Mouse (Mus musculus): ENCODE data around the gene Hsd11b2.

The Hsd11b2 gene

GRCm38 (mm10) chr8:105484030-105484368 lies 34.6 kb upstream of the Hsd11b2 start:
- DNase-seq (ENCODE audit: low read depth, low spot score): no peak

- DNase-seq (ENCODE audit: low read depth, low spot score): no peak
Observed at GRCm38 (mm10) chr8:105484392-105484791, 34.2 kb upstream of the Hsd11b2 start.

GRCm38 (mm10) chr8:105488082-105488481 lies 30.5 kb upstream of the Hsd11b2 start:
- DNase-seq (ENCODE audit: low read depth, low spot score): no peak

- DNase-seq (ENCODE audit: low read depth, low spot score): no peak
Observed at GRCm38 (mm10) chr8:105489281-105489680, 29.3 kb upstream of the Hsd11b2 start.

GRCm38 (mm10) chr8:105493495-105493894 lies 25.1 kb upstream of the Hsd11b2 start:
- DNase-seq (ENCODE audit: low read depth, low spot score): no peak

GRCm38 (mm10) chr8:105494566-105494965 lies 24.0 kb upstream of the Hsd11b2 start:
- DNase-seq (ENCODE audit: low read depth, low spot score): no peak

- no peak for DNase-seq (ENCODE audit: low read depth, low spot score)
Observed at GRCm38 (mm10) chr8:105495350-105496302, 22.9 kb upstream of the Hsd11b2 start.

GRCm38 (mm10) chr8:105496439-105497180 lies 21.9 kb upstream of the Hsd11b2 start, which contains the start of gene Zdhhc1:
TSS of gene Zdhhc1 (minus strand) at chr8:105496902.
- DNase-seq (ENCODE audit: low read depth, low spot score): peak; percentile 57

GRCm38 (mm10) chr8:105499787-105500186 lies 18.8 kb upstream of the Hsd11b2 start:
- DNase-seq (ENCODE audit: low read depth, low spot score): no peak

- DNase-seq (ENCODE audit: low read depth, low spot score): no peak
Observed at GRCm38 (mm10) chr8:105504617-105505016, 13.9 kb upstream of the Hsd11b2 start.

- no peak for DNase-seq (ENCODE audit: low read depth, low spot score)
Observed at GRCm38 (mm10) chr8:105506977-105507376, 11.6 kb upstream of the Hsd11b2 start.

GRCm38 (mm10) chr8:105508758-105509157 lies 9.8 kb upstream of the Hsd11b2 start:
- no peak for DNase-seq (ENCODE audit: low read depth, low spot score)

GRCm38 (mm10) chr8:105509997-105510735 lies 8.4 kb upstream of the Hsd11b2 start:
- no peak for DNase-seq (ENCODE audit: low read depth, low spot score)

GRCm38 (mm10) chr8:105514194-105514593 lies 4.4 kb upstream of the Hsd11b2 start:
- no peak for DNase-seq (ENCODE audit: low read depth, low spot score)

- no peak for DNase-seq (ENCODE audit: low read depth, low spot score)
Observed at GRCm38 (mm10) chr8:105514656-105515055, 3.9 kb upstream of the Hsd11b2 start.

GRCm38 (mm10) chr8:105516018-105516645 lies 2.4 kb upstream of the Hsd11b2 start:
- DNase-seq (ENCODE audit: low read depth, low spot score): peak; percentile 49

GRCm38 (mm10) chr8:105517346-105517745 lies 1.2 kb upstream of the Hsd11b2 start:
- DNase-seq (ENCODE audit: low read depth, low spot score): no peak

GRCm38 (mm10) chr8:105519591-105519990 lies 1.0 kb downstream of the Hsd11b2 start:
- no peak for DNase-seq (ENCODE audit: low read depth, low spot score)

- no peak for DNase-seq (ENCODE audit: low read depth, low spot score)
Observed at GRCm38 (mm10) chr8:105520521-105520920, 2.0 kb downstream of the Hsd11b2 start.

- DNase-seq (ENCODE audit: low read depth, low spot score): no peak
Observed at GRCm38 (mm10) chr8:105521061-105521460, 2.5 kb downstream of the Hsd11b2 start.

- no peak for DNase-seq (ENCODE audit: low read depth, low spot score)
Observed at GRCm38 (mm10) chr8:105521995-105522769, 3.6 kb downstream of the Hsd11b2 start.
